Mouse (Mus musculus) kidney, postnatal 14 days (tissue): ENCODE results near the gene Slc9a9.

Experiments
- DNase-seq: peaks from one replicate; pipeline ENCODE4 v3.0.0; 2022; ENCODE audit warnings: mixed read lengths

Gene Slc9a9

GRCm38 (mm10) chr9:94840972-94841371, 171.3 kb downstream of the Slc9a9 start:
- no peak for DNase-seq

GRCm38 (mm10) chr9:94844176-94844575, 174.5 kb downstream of the Slc9a9 start:
- DNase-seq, result no peak

GRCm38 (mm10) chr9:94847624-94848023, 177.9 kb downstream of the Slc9a9 start:
- DNase-seq, result no peak

DNA sequence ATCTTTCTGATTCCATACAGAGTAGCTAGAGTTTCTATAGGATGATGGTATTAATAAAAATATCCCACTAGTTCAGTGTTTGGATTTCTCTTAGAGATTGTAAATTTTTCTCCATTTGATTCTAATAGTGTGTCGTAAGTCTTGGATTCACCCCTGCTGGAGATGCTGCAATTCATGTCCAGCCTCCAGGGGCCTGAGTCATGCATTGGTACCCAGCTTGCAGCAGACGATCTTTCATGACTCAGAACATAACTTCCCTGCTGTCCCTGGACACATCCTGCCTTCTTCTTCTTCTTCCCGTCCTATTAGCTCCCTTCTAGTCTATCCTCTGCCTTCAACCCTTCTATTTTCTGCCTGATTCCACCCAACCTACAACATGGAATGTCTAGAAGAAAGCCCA, 181.8 kb downstream of the Slc9a9 start:
- no peak for DNase-seq

- no peak for DNase-seq
Observed at GRCm38 (mm10) chr9:94856093-94856492, 186.4 kb downstream of the Slc9a9 start.

DNA sequence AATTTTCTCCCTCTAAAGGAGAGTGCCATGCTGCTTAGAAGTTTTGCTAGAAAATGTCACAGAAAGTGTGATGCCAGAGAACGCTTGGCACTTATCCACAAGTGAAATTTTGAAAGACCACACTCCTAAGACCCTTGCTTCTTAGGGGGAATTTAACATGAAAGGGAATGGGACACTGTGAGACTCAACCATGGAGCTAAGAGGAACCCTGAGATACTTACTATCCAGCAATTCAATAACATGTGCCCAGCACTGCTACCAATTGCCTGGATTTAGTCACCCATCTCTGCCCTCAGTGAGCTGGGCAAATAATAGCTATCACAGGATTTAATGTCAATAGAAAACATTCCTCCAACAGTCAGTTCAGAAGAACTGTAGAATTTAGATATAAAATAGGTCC, 198.8 kb downstream of the Slc9a9 start:
- DNase-seq, result no peak

DNA sequence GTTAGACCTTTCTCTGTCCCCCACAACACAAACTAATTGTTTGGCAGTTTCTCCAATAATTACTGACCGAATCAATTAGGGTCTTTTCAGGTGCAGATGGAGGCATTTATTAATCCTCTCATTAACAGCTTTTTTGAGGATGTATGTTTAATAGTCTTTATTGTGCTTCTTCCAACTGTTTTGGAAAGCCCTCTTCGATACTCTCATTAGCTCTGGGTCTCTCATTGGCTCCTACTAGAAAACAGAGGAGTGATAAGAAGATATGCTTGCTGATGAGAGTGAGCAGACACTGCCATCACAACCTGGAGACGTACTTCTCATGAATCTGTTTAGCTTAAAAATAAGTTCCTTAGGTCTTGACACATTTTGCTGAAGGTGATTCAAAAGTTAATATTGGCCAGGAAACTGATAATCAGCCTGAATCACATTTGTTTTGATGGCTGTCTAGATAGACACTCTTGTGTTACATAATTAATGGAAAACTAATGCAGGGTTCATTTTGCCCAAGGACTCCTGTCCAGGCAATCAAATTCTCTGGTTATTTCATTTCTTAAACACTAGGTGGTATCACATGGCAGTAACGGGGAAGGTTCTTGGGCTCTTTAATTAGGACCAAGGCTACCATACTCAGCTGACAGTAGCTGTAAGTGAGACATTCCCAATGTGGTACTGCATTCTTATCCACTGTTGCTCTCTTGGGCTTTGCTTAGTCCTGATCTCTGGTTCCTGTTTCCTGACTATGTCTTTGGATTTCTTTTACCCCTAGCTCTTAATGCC, 199.5 kb downstream of the Slc9a9 start:
- no peak for DNase-seq

GRCm38 (mm10) chr9:94882517-94882916, 212.8 kb downstream of the Slc9a9 start:
- no peak for DNase-seq

DNA sequence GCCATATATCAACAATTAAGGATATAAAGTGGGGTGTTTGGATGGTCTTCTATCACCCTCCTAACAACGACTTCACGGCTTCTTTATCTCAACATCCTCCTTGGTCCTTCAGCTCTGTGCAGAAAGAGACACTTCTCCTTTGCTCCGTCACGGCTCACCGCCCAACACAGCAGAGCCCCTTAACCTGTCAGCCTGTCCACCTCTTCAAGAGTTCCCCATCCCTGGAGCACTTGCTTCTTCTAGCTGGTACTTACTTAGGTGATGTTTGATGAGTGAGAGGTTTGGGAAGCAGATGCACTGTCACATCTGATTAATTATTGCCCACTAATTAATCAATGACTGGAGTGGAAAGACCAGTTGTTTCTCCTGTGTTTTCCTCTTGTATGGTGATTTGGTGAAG, 213.7 kb downstream of the Slc9a9 start:
- DNase-seq, result no peak

DNA sequence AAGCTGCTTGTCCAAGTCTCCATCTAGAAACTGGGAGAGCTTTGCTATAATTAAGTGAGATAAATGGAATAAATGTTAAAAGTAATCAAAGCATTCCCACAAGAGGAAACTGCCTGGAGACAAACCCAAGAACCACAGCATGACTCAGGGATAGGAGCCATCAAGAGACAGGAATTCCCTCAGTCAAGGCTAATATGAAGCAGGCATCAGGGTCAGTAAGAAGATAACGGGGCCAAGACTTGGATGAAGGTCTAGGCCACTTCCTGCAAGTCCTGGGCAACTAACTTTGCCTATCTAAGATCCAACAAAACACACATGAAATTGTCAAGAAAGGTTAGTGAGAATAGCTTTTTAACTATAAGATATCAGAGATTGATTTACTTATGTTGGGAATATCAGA, 215.4 kb downstream of the Slc9a9 start:
- no peak for DNase-seq

GRCm38 (mm10) chr9:94889647-94890046, 219.9 kb downstream of the Slc9a9 start:
- DNase-seq, result no peak

DNA sequence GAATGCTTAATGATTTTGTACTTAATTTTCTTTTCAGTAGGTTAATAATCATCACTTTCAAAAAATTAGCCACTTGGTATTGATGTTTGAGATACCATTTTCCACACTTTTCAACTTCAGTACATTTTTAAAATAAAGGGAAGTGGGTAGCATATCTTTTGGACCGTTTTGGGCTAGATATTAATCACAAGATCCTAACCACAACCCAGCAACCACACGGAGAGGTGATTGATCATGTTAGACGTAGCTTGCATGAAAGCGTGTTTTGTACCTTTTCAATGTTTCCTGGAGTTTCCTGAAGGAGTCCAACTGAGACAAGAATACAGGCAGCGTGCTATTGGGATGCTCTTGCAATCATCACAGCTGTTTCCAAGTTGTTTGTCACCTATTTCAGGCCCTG, 226.2 kb downstream of the Slc9a9 start:
- no peak for DNase-seq

- no peak for DNase-seq
Observed at GRCm38 (mm10) chr9:94904180-94904579, 234.5 kb downstream of the Slc9a9 start.

DNA sequence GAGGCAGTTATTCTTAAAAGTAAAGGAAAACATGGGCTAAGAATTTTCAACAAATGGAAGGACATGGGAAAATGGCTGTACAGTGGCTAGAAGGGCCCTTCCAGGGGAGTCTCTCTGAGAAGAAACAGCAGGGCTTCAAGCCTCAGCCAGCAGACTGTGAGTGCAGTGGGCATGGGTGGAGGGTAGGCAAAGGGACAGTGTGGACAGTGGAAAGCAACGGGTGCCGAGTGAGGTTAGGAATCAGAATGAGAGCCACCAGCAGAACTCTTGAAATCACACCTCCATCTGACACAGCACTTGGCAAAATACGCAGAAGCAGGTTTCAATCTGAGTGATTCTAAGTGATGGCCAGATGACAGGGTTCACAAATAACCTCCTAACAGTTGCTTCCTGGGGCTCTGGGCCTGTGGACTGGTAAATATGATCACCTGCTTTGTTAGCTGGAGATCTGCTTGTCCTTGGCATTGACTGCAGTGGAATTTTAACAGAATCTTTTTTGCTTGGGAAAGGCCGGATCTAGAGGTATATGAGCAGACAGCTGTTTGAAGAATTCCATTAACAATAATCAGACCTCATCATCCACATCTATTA, 237.4 kb downstream of the Slc9a9 start:
- no peak for DNase-seq

DNA sequence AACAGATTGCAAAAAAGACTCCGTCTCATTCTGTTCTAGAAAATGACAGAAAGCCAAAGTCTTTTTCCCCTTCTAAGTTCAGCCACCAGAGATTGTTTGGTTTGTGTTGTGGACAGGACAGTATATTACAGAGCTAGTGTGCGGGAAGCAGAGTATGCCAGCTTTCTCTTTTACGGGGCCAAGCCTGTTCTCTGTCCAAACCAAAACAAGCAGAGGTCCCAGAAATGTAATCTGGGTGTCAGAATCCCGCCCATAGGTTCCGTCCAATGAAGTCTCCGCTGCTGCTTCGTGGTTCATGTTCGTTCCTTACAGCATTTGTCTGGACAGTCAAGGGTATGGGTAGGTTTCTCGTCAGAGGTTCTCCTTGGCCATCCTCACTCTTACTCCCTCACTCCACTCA, 242.4 kb downstream of the Slc9a9 start:
- no peak for DNase-seq

- DNase-seq, result no peak
Observed at GRCm38 (mm10) chr9:94922062-94922461, 252.4 kb downstream of the Slc9a9 start.

GRCm38 (mm10) chr9:94925845-94926244, 256.1 kb downstream of the Slc9a9 start:
- no peak for DNase-seq

GRCm38 (mm10) chr9:94927101-94927500, 257.4 kb downstream of the Slc9a9 start:
- DNase-seq, result peak; percentile 10

GRCm38 (mm10) chr9:94945569-94946135, 275.9 kb downstream of the Slc9a9 start:
- no peak for DNase-seq

DNA sequence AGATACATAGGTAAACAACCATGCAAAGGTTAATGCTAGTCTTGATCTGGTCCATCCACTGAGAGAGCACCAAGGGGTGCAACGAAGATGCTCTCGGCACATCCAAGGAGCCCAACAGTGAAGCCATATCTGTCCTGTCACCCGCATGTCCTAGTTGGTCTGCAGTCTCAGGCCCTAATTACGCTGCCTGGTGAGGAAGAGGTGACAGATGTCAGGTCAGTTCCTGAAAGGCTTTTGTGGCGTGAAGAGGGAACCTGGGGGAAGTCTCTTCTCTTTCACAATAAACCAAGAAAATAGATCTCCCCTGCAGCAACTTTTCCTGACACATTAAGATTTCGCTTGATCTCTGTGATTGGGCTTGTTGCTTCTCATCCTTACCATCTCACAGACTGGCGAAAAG, 277.5 kb downstream of the Slc9a9 start:
- DNase-seq, result no peak

GRCm38 (mm10) chr9:94950676-94951075, 281.0 kb downstream of the Slc9a9 start:
- DNase-seq, result no peak

GRCm38 (mm10) chr9:94955645-94956044, 285.9 kb downstream of the Slc9a9 start:
- no peak for DNase-seq

DNA sequence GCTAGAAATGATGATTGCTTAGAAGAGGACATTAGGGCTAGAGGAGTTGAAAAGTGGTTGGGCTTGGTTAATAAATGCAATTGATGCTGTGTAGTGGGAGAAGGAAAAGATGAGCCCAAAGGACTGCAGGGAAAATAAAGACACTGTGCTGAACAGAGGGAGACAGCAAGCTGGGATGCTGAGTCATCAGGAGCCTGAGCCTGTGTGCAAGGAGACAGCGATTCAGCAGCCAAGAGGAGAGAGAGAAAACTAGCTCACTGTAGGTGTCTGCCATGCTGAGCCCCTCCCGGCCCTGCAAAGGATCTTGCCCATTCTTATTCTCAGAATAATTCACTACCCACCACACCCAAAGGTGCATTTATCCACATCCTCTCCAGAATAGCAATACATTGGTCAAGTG, 288.7 kb downstream of the Slc9a9 start:
- DNase-seq, result no peak

- no peak for DNase-seq
Observed at GRCm38 (mm10) chr9:94968596-94969120, 298.9 kb downstream of the Slc9a9 start.
